Mouse (Mus musculus): ENCODE data around the gene Cox14. TPM values are rescaled to one million over a fixed set of nuclear protein-coding genes. Genes with fewer than 3 reads are reported as not detected.
A peak's percentile ranks its signal among the peaks of the same experiment; 100 is the strongest.
"Not testable (repeated sequence)": the region's sequence is repeated elsewhere in the genome, so short reads cannot be mapped to it uniquely, and the experiment has no call there.

Cox14 gene
- polyA plus RNA-seq, 1 experiment from 2014 or later, result 177 TPM

DNA sequence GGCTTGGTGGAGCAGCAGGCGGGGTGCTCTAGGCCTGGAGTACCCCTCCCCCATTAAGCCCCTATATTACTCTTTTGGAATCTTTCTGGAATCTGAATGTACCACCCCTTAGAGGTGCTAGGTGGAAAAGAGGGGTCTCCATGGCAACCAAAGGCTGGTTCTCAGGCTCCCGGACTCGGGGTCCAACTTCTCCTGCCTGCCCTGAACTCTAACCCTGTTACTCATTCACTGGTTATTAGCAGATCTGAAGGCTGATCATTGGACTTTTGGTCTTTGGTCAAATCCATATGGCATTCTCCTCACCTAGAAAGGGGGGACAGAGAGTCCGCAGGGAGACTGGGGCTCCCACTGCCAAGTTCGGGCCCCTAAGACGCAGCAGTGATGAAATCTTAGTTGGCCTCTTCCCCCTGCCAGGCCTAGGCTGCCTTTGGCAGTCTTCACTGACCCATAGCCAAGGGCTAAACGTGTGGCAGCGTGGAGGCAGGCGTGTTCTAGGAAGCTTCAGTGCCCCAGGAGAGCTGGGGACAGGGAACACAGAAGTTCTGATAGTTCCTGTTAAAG lies 6.9 kb upstream of the Cox14 start:
- Histone ChIP-seq H3K4me2 (replicated peaks) (no peak overlapping the region), H3K4me3 (replicated peaks) (no peak overlapping the region), H3K36me3 (peaks cover 66% of the 10 kb centered on the region), H3K27ac (no peak overlapping the region), H3K4me1 (replicated peaks) (peaks cover 37% of the 10 kb centered on the region), H3K9ac (replicated peaks) (no peak overlapping the region; the same call in 1 of the 2 replicates), H3K27me3 (no peaks in the 10 kb centered on the region), H3K9me3 (no peaks in the 10 kb centered on the region)
- 80% methylated on average over 9 of the region's 9 CpGs for WGBS
- ATAC-seq, result no peak

DNA sequence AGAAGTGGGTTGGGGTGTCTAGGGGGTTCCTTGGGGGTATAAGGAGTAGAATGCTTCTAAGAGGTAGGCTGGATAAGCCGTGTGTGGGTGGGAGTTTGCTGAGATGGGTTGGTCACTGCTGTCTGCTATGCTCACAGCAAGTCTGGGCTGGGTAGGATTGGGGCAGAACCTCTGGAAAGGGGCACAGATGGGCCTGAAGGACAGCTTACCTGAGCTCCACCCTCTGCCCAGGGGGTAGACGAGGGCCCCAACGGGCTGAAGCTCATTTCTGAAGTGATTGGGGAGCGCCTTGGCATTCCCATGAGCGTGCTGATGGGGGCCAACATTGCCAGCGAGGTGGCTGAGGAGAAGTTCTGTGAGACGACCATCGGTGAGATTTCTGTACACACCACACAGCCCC lies 5.6 kb upstream of the Cox14 start:
- no peak overlapping the region for H3K9ac ChIP-seq (replicated peaks)
- H3K4me3 ChIP-seq (replicated peaks), result no peak overlapping the region
- WGBS, result 79% methylated on average over 8 of the region's 8 CpGs
- H3K4me2 ChIP-seq (replicated peaks), result no peak overlapping the region
- H3K4me1 ChIP-seq (replicated peaks), result peaks cover 42% of the 10 kb centered on the region
- no peak overlapping the region for H3K27ac ChIP-seq
- no peaks in the 10 kb centered on the region for H3K9me3 ChIP-seq
- ATAC-seq, result no peak
- peaks cover 58% of the 10 kb centered on the region for H3K36me3 ChIP-seq
- no peaks in the 10 kb centered on the region for H3K27me3 ChIP-seq

DNA sequence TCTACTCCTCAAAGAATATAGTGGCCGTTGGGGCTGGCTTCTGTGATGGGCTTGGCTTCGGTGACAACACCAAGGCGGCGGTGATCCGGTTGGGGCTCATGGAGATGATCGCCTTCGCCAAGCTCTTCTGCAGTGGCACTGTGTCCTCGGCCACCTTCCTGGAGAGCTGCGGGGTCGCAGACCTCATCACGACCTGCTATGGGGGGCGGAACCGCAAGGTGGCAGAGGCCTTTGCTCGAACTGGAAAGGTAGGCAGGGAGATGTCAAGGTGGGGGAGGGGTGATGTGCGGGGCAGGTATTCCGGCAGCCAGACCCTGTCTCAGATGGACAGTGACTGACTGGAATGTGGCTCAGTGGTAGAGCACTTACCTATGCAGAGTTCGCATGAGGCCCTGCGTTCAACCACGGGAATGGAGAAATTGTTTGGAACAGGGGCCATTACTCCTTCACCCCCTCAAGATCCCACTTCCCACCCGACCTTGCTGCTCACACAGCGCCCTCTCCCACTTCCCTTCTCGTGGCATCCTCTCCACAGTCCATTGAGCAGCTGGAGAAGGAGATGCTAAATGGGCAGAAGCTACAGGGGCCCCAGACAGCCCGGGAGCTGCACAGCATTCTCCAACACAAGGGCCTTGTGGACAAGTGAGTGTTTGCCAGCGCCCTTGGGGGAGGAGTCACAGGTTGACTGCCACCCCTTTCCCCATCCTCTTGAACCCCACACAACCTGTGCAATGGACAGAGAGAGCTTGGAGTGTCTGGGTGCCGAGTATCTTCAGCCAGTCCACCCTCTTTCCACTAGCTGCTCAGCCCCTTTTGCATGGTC lies 3.3 kb upstream of the Cox14 start:
- Histone ChIP-seq H3K27me3 (no peaks in the 10 kb centered on the region), H3K4me3 (replicated peaks) (no peak overlapping the region), H3K27ac (no peak overlapping the region), H3K4me2 (replicated peaks) (no peak overlapping the region), H3K9me3 (no peaks in the 10 kb centered on the region), H3K36me3 (peaks cover 49% of the 10 kb centered on the region), H3K4me1 (replicated peaks) (peaks cover 39% of the 10 kb centered on the region), H3K9ac (replicated peaks) (no peak overlapping the region)
- ATAC-seq, result no peak
- 85% methylated on average over 25 of the region's 25 CpGs for WGBS

DNA sequence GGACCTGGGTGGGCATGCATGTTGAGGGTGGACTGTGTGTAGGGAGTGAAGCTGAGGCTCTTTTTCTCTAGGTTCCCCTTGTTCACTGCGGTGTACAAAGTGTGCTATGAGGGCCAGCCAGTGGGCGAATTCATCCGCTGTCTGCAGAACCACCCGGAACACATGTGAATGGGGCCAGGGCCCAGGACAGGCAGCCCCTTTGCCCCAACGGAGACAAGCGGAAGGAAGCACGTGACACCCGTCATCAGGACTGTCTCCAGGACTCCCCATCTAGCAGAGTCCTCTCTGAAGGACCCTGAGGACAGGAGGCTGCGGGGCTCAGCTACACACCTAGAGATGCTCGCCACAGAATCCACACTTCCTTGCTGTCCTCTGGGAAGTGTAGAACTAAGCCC lies 2.3 kb upstream of the Cox14 start:
- H3K27ac ChIP-seq, result peak overlapping the region; percentile 41
- no peak overlapping the region for H3K4me2 ChIP-seq (replicated peaks)
- H3K27me3 ChIP-seq, result no peaks in the 10 kb centered on the region
- 0 out of 2 replicates have a peak overlapping the region, but pooled peaks have one; percentile 29 for H3K9ac ChIP-seq (replicated peaks)
- no peak for ATAC-seq
- no peak overlapping the region for H3K4me3 ChIP-seq (replicated peaks)
- H3K9me3 ChIP-seq, result no peaks in the 10 kb centered on the region
- H3K4me1 ChIP-seq (replicated peaks), result peaks cover 40% of the 10 kb centered on the region
- 56% methylated on average over 10 of the region's 10 CpGs for WGBS
- H3K36me3 ChIP-seq, result peaks cover 53% of the 10 kb centered on the region

DNA sequence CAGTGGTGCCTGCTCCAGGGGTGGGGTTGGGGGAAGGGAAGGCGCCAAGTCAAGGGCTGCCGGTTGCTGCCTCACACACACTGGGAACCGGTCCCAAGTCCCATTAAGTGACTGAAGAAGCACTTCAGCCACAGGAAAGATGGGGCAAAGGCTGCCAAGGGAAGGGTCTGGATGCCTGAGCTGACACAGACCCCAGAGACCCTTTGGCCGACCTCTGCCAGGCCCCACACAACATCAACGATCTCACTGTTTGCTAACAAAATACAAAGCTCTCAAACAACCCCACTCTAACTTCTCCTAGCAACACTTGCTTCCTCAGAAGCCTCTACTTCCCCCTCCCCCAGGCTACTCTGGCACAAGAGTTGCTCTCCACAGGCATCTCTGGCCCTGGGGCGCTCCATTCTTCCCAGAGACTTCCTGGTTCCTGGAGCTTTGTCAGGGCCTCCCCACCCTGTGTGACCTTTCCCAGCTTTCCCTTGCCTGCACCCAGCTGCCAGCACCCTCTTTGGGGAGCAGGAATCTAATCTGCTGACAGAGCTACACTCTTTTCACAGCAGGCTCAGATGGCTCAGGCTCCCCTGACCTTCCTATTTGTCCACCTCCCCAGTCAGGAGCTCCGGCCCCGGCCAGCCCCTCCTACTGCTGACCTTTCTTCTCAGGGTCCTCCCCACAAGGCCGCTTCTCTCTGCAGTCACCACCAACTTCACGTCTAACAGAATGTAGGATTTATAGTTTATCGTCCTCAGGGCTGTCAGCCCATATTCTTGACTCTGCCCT lies 1.7 kb upstream of the Cox14 start:
- Histone ChIP-seq H3K9me3 (no peaks in the 10 kb centered on the region), H3K4me3 (replicated peaks) (no peak overlapping the region)
- WGBS, result 18% methylated on average over 11 of the region's 11 CpGs

DNA sequence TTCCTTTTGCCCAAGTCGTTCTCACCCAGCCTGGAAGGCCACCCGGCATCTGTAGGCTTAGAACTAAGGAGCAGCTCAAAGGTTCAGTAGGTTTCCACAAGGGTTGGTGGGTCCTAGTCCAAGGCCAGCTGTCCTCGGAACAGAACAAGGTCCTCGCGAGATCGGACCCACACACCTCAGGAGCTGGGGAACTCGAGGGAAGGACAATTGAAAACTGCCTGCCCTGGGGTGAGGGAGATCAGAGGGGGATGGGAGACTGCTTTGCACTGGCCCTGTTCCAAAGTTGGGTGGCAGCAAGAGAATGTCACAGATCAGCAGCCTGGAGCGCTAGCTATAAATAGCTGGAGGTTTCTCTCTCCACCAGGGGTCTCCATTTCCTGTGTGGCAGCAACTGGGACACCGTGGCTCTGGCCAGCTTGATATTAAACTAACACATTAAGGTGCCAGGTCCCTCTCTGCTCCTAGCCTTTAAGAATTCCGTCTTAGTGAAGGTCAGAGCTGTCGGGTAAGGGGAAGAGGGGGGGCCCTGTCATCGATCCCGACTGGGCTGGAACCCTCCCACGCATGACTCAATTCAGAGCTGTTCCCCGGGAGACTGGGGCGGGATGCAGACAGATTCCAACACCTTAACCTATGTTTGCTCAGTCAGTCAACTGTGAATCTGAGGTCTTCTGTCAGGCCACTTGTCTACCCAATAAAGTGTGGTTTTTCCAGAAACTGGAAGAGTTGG lies 961 bp upstream of the Cox14 start:
- no peaks in the 10 kb centered on the region for H3K27me3 ChIP-seq
- H3K4me3 ChIP-seq (replicated peaks), result peak overlapping the region; percentile 88
- peak overlapping the region; percentile 41 for H3K27ac ChIP-seq
- ATAC-seq, result peak; percentile 40
- H3K36me3 ChIP-seq, result peaks cover 55% of the 10 kb centered on the region
- H3K9ac ChIP-seq (replicated peaks), result peak overlapping the region; percentile 63
- H3K4me2 ChIP-seq (replicated peaks), result peak overlapping the region; percentile 55
- H3K9me3 ChIP-seq, result no peaks in the 10 kb centered on the region
- WGBS, result 11% methylated on average over 16 of the region's 16 CpGs
- peaks cover 40% of the 10 kb centered on the region for H3K4me1 ChIP-seq (replicated peaks)

More for the DNA sequence above, 1.7 kb upstream of the Cox14 start:
- ATAC-seq, result no peak
- Histone ChIP-seq H3K36me3 (peaks cover 53% of the 10 kb centered on the region), H3K27ac (peak overlapping the region; percentile 41), H3K4me1 (replicated peaks) (peaks cover 40% of the 10 kb centered on the region), H3K27me3 (no peaks in the 10 kb centered on the region), H3K9ac (replicated peaks) (peak overlapping the region; percentile 47; the same call in 1 of the 2 replicates), H3K4me2 (replicated peaks) (no peak overlapping the region; the same call in 1 of the 2 replicates)

DNA sequence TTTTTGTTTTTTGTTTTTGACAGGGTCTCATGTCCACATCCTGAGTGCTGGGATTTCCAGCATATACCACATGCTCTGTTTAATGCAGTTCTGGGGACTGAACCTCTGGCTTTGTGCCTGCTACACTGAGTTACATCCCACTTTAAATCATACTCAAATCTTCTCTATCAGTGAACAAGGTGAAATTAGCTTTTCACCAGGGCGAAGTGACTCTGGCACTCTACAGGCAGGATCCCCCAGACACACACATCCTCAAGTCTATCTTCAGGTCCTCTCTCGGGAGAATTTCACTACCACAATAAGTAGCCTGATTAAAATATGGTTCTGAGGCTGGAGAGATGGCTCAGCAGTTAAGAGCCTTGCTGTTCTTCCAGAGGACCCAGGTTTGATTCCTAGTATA lies 1.1 kb downstream of the Cox14 start:
- Histone ChIP-seq H3K36me3 (peaks cover 48% of the 10 kb centered on the region), H3K9me3 (no peaks in the 10 kb centered on the region), H3K4me2 (replicated peaks) (peak overlapping the region; percentile 90), H3K27me3 (no peaks in the 10 kb centered on the region), H3K9ac (replicated peaks) (peak overlapping the region; percentile 94), H3K27ac (no peak overlapping the region), H3K4me3 (replicated peaks) (peak overlapping the region; percentile 88), H3K4me1 (replicated peaks) (peaks cover 38% of the 10 kb centered on the region)
- 93% methylated on average over 2 of the region's 2 CpGs for WGBS
- ATAC-seq, result no peak

DNA sequence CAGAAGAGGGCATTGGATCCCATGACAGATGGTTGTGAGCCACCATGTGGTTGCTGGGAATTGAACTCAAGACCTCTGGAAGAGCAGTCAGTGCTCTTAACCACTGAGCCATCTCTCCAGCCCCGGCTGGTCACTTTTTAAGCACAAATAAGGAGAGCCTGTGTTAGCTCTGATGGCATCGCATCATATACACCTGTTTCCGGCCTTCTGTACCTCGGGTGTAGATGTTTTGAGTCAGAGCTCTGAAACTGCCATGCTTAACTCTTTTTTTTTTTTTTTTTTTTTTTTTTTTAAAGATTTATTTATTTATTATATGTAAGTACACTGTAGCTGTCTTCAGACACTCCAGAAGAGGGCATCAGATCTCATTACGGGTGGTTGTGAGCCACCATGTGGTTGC lies 1.6 kb downstream of the Cox14 start:
- Histone ChIP-seq H3K4me2 (replicated peaks) (peak overlapping the region; percentile 90; the same call in 1 of the 2 replicates), H3K4me1 (replicated peaks) (peaks cover 38% of the 10 kb centered on the region), H3K36me3 (peaks cover 44% of the 10 kb centered on the region)
- not testable (repeated sequence) for H3K4me3 ChIP-seq (replicated peaks); H3K27ac ChIP-seq; H3K9me3 ChIP-seq; H3K27me3 ChIP-seq; ATAC-seq; H3K9ac ChIP-seq (replicated peaks)
- WGBS, result 98% methylated on average over 4 of the region's 5 CpGs

DNA sequence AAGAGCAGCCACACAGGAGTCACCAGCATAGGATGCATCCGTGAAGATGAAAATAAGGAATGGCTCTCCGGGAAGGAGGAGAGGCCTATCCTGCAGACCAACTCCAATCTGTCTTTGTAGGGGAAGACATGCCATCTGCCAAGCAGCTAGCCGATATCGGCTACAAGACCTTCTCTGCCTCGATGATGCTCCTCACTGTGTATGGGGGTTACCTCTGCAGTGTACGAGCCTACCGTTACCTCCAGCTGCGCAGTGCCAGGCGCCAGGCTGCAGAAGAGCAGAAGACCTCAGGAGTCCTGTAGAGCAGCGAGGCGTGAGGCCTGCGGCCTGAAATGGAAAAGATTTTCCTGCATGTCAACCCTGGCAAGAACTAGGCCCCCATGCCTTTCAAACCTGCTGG lies 2.1 kb downstream of the Cox14 start:
- H3K27ac ChIP-seq, result no peak overlapping the region
- H3K36me3 ChIP-seq, result peaks cover 44% of the 10 kb centered on the region
- H3K9me3 ChIP-seq, result no peaks in the 10 kb centered on the region
- ATAC-seq, result no peak
- no peak overlapping the region for H3K4me2 ChIP-seq (replicated peaks)
- peaks cover 38% of the 10 kb centered on the region for H3K4me1 ChIP-seq (replicated peaks)
- H3K9ac ChIP-seq (replicated peaks), result no peak overlapping the region
- WGBS, result 95% methylated on average over 12 of the region's 12 CpGs
- H3K27me3 ChIP-seq, result no peaks in the 10 kb centered on the region
- no peak overlapping the region for H3K4me3 ChIP-seq (replicated peaks)

DNA sequence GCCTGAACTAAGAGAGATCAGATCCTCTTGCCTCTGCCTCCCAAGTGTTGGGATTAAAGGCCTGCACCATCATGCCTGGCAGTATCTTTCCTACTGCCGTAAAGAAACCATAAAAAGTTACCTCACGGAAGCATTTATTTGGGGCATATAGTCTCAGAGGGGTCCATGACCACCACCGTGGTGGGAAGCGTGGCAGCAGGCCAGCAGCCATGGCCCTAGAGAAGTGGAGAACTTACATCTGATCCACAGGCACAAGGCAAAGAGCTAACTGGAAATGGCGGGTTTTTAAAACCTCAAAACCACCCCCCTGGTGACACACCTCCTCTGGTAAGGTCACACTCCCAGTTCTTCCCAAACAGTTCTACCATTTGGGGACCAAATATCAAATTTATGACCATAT lies 2.8 kb downstream of the Cox14 start:
- peaks cover 34% of the 10 kb centered on the region for H3K4me1 ChIP-seq (replicated peaks)
- H3K27ac ChIP-seq, result no peak overlapping the region
- 94% methylated on average over 5 of the region's 5 CpGs for WGBS
- H3K4me3 ChIP-seq (replicated peaks), result no peak overlapping the region
- no peaks in the 10 kb centered on the region for H3K9me3 ChIP-seq
- no peak for ATAC-seq
- H3K4me2 ChIP-seq (replicated peaks), result no peak overlapping the region
- H3K9ac ChIP-seq (replicated peaks), result no peak overlapping the region
- H3K27me3 ChIP-seq, result no peaks in the 10 kb centered on the region
- peaks cover 43% of the 10 kb centered on the region for H3K36me3 ChIP-seq

DNA sequence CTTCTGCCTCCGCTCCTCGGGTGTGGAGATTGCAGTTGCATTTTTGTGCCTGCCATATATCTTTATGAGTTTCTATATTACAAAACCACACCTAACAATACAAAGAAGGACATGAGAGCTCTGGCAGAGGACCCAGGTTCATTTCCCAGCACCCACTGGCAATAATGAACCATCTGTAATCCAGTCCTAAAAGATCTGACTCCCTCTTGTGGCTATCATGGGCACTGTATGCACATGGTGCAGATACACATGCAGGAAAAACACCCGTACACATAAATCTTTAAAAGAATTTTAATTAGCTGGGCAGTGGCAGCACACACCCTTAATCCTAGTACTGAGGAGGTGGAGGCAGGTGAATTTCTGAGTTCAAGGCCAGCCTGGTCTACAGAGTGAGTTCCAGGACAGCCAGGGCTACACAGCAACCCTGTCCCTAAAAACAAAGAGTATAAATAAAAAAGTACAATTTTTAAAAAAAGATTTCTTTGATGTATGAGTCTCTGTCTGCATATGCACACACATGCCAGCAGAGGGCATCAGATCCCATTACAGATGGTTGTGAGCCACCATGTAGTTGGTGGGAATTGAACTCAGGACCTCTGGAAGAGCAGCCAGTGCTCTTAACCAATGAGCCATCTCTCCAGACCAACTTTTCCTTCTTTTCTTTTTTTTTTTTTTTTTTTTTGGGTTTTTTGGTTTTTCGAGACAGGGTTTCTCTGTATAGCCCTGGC lies 3.8 kb downstream of the Cox14 start:
- Histone ChIP-seq H3K4me1 (replicated peaks) (peaks cover 23% of the 10 kb centered on the region), H3K9ac (replicated peaks) (no peak overlapping the region), H3K36me3 (peaks cover 42% of the 10 kb centered on the region), H3K4me2 (replicated peaks) (no peak overlapping the region), H3K27ac (no peak overlapping the region), H3K9me3 (no peaks in the 10 kb centered on the region), H3K4me3 (replicated peaks) (no peak overlapping the region), H3K27me3 (no peaks in the 10 kb centered on the region)
- no peak for ATAC-seq
- 94% methylated on average over 3 of the region's 4 CpGs for WGBS
